Mouse (Mus musculus) forebrain, postnatal 0 days (tissue): Measurements from ENCODE around the gene Tbc1d5. TPM values are rescaled to one million over a fixed set of nuclear protein-coding genes. Genes with fewer than 3 reads are reported as not detected.

Experiments
- ATAC-seq: fragments of 200-750 bp; cut with Nextera tagmentation; 2 replicates; pipeline ENCODE4 v1.8.0; 2017; ENCODE audit warnings: mild to moderate bottlenecking, moderate library complexity
- DNase-seq: peaks from one replicate; pipeline ENCODE4 v3.0.0-alpha.2; 2015
- H3K27ac ChIP-seq: fragments of 300-500 bp; sonication (generic); 2 replicates; pipeline ENCODE4 v1.5.1; 2014; ENCODE audit warnings: low read depth, mild to moderate bottlenecking, antibody characterized with exemption, low read length, moderate library complexity, mixed read lengths
- H3K27me3 ChIP-seq: fragments of 300-500 bp; sonication (generic); 2 replicates; pipeline ENCODE4 v1.6.1; 2014; ENCODE audit warnings: mild to moderate bottlenecking, low read length, mixed read lengths; ENCODE audit not compliant: insufficient read depth
- H3K36me3 ChIP-seq: fragments of 300-500 bp; sonication (generic); 2 replicates; pipeline ENCODE4 v1.6.1; 2014; ENCODE audit warnings: mild to moderate bottlenecking, moderate library complexity; ENCODE audit not compliant: insufficient read depth
- H3K4me1 ChIP-seq: fragments of 300-500 bp; sonication (generic); 2 replicates; pipeline ENCODE4 v1.6.1; 2014; ENCODE audit warnings: antibody characterized with exemption; ENCODE audit not compliant: insufficient read depth
- H3K4me2 ChIP-seq: fragments of 300-500 bp; sonication (generic); 2 replicates; pipeline ENCODE4 v1.6.1; 2014; ENCODE audit warnings: low read depth, mild to moderate bottlenecking, moderate library complexity
- H3K4me3 ChIP-seq: fragments of 300-500 bp; sonication (generic); 2 replicates; pipeline ENCODE4 v1.5.1; 2014; ENCODE audit warnings: low read depth, low read length, mixed read lengths
- H3K9ac ChIP-seq: fragments of 300-500 bp; sonication (generic); 2 replicates; pipeline ENCODE4 v1.6.1; 2014; ENCODE audit warnings: mild to moderate bottlenecking
- H3K9me3 ChIP-seq: fragments of 300-500 bp; sonication (generic); 2 replicates; pipeline ENCODE4 v1.6.1; 2016; ENCODE audit warnings: low read length
- CTCF ChIP-seq: sonication (generic); IDR thresholded peaks from 2 replicates; pipeline ENCODE4 v1.5.1; 2016; ENCODE audit warnings: antibody characterized with exemption, control low read depth, low read depth
- WGBS: fragments of 180-500 bp; shearing (Covaris S2); extraction: QIAGEN DNeasy Blood & Tissue Kit; methylation state at CpG from one replicate; pipeline ENCODE4 v1.1.7; 2014; 5-methylcytosine and 5-hydroxymethylcytosine counted together
- polyA plus RNA-seq: library from polyadenylated mRNA; unstranded; fragments of >200 nt; fragmentation: Nextera tagmentation; extraction: Ambion mirVana; gene quantifications from 2 replicates; pipeline ENCODE4 v1.2.1, GENCODE M21; 2015
- total RNA-seq: library from RNA; depleted of rRNA; stranded (reverse); fragments of >200 nt; gene quantifications from 2 replicates; pipeline ENCODE4 v1.2.3, GENCODE M21; 2014

Gene Tbc1d5
- total and polyA plus RNA-seq, 2 experiments from 2014 or later, result 5.9 to 14.0 TPM

GRCm38 (mm10) chr17:51111194-51111593, 68.0 kb downstream of the Tbc1d5 start:
- H3K27me3 ChIP-seq, result no peaks in the 10 kb centered on the region
- no peaks in the 10 kb centered on the region for H3K9me3 ChIP-seq
- H3K9ac ChIP-seq, result no peak overlapping the region
- no peak overlapping the region for H3K4me3 ChIP-seq
- H3K27ac ChIP-seq, result no peak overlapping the region
- ATAC-seq (peak; percentile 70), DNase-seq (peak; percentile 50)
- H3K4me1 ChIP-seq, result no peaks in the 10 kb centered on the region
- no peaks in the 10 kb centered on the region for H3K36me3 ChIP-seq
- TF ChIP-seq CTCF, result peak; percentile 68
- WGBS, result 43% methylated on average over 2 of the region's 2 CpGs
- H3K4me2 ChIP-seq, result no peak overlapping the region

GRCm38 (mm10) chr17:51104294-51104693, 74.9 kb downstream of the Tbc1d5 start:
- Histone ChIP-seq H3K4me1 (no peaks in the 10 kb centered on the region), H3K9ac (no peak overlapping the region), H3K27me3 (no peaks in the 10 kb centered on the region), H3K4me2 (no peak overlapping the region), H3K36me3 (no peaks in the 10 kb centered on the region), H3K4me3 (no peak overlapping the region), H3K9me3 (no peaks in the 10 kb centered on the region; the same call in 1 of the 2 replicates), H3K27ac (no peak overlapping the region)
- ATAC-seq (no peak), DNase-seq (no peak)
- WGBS, result 97% methylated on average over 1 of the region's 1 CpGs
- no peak for TF ChIP-seq CTCF

- no peak overlapping the region for H3K27ac ChIP-seq
- ATAC-seq (no peak), DNase-seq (no peak)
- H3K4me1 ChIP-seq, result no peaks in the 10 kb centered on the region
- no peaks in the 10 kb centered on the region for H3K9me3 ChIP-seq
- no peak overlapping the region for H3K4me3 ChIP-seq
- H3K27me3 ChIP-seq, result no peaks in the 10 kb centered on the region
- H3K9ac ChIP-seq, result no peak overlapping the region
- H3K36me3 ChIP-seq, result no peaks in the 10 kb centered on the region
- WGBS, result 84% methylated on average over 1 of the region's 1 CpGs
- no peak for TF ChIP-seq CTCF
- H3K4me2 ChIP-seq, result no peak overlapping the region
These were observed 135.3 kb downstream of the Tbc1d5 start for GRCm38 (mm10) chr17:51043869-51044268.

GRCm38 (mm10) chr17:51040861-51041260, 138.3 kb downstream of the Tbc1d5 start:
- Histone ChIP-seq H3K4me3 (no peak overlapping the region), H3K27me3 (no peaks in the 10 kb centered on the region), H3K4me2 (no peak overlapping the region), H3K36me3 (no peaks in the 10 kb centered on the region), H3K27ac (no peak overlapping the region), H3K9ac (no peak overlapping the region), H3K4me1 (no peaks in the 10 kb centered on the region), H3K9me3 (no peaks in the 10 kb centered on the region)
- no peak for ATAC-seq
- no peak for DNase-seq
- WGBS, result 81% methylated on average over 1 of the region's 1 CpGs
- no peak for TF ChIP-seq CTCF

GRCm38 (mm10) chr17:51023227-51023626, 155.9 kb downstream of the Tbc1d5 start:
- H3K4me2 ChIP-seq, result no peak overlapping the region
- no peak for TF ChIP-seq CTCF
- no peak overlapping the region for H3K27ac ChIP-seq
- no peaks in the 10 kb centered on the region for H3K27me3 ChIP-seq
- no peak overlapping the region for H3K4me3 ChIP-seq
- no peak for DNase-seq
- H3K9me3 ChIP-seq, result no peaks in the 10 kb centered on the region
- no peak overlapping the region for H3K9ac ChIP-seq
- H3K4me1 ChIP-seq, result no peaks in the 10 kb centered on the region; the same call in 1 of the 2 replicates
- no peak for ATAC-seq
- H3K36me3 ChIP-seq, result no peaks in the 10 kb centered on the region
- WGBS, result 46% methylated on average over 5 of the region's 5 CpGs

- no peak overlapping the region for H3K4me2 ChIP-seq
- no peaks in the 10 kb centered on the region for H3K36me3 ChIP-seq
- TF ChIP-seq CTCF, result no peak
- WGBS, result 29% methylated on average over 2 of the region's 2 CpGs
- no peak overlapping the region for H3K4me3 ChIP-seq
- H3K9ac ChIP-seq, result no peak overlapping the region
- ATAC-seq (no peak), DNase-seq (no peak)
- H3K27ac ChIP-seq, result no peak overlapping the region
- H3K4me1 ChIP-seq, result no peaks in the 10 kb centered on the region
- no peaks in the 10 kb centered on the region for H3K27me3 ChIP-seq
- no peaks in the 10 kb centered on the region for H3K9me3 ChIP-seq
These were observed 162.8 kb downstream of the Tbc1d5 start for GRCm38 (mm10) chr17:51016384-51016783.

- Histone ChIP-seq H3K4me1 (no peaks in the 10 kb centered on the region), H3K4me2 (no peak overlapping the region), H3K9me3 (no peaks in the 10 kb centered on the region), H3K27me3 (no peaks in the 10 kb centered on the region), H3K27ac (no peak overlapping the region), H3K36me3 (no peaks in the 10 kb centered on the region), H3K9ac (no peak overlapping the region), H3K4me3 (no peak overlapping the region)
- ATAC-seq, result no peak
- TF ChIP-seq CTCF, result no peak
- DNase-seq, result no peak
These were observed 165.2 kb downstream of the Tbc1d5 start for GRCm38 (mm10) chr17:51013908-51014307.

- H3K27ac ChIP-seq, result no peak overlapping the region
- H3K27me3 ChIP-seq, result no peaks in the 10 kb centered on the region
- no peak overlapping the region for H3K4me2 ChIP-seq
- H3K4me3 ChIP-seq, result no peak overlapping the region
- no peak for TF ChIP-seq CTCF
- ATAC-seq, result 0 out of 2 replicates have a peak, but pooled peaks have one; percentile 40
- no peak for DNase-seq
- no peaks in the 10 kb centered on the region for H3K9me3 ChIP-seq
- no peaks in the 10 kb centered on the region for H3K36me3 ChIP-seq
- no peaks in the 10 kb centered on the region for H3K4me1 ChIP-seq
- no peak overlapping the region for H3K9ac ChIP-seq
These were observed 176.0 kb downstream of the Tbc1d5 start for GRCm38 (mm10) chr17:51003179-51003578.
